Mouse (Mus musculus) E14TG2a.4 (cell line): ENCODE data around the gene Ccdc39.

Source experiments
- CTCF ChIP-seq: conservative IDR thresholded peaks from 2 replicates; pipeline ENCODE4 v1.5.1; 2014; ENCODE audit warnings: low read length
- POU5F1 ChIP-seq: IDR thresholded peaks from 2 replicates; pipeline ENCODE4 v1.6.1; 2014; ENCODE audit warnings: low read length, borderline replicate concordance

GRCm38 (mm10) chr3:33846639-33847038 is 2.5 kb upstream of the Ccdc39 start:
- TF ChIP-seq CTCF (no peak), POU5F1 (no peak)
